Mouse (Mus musculus) cerebellum, postnatal 25 days (tissue): ENCODE results near the gene Rfc4.
"Not testable (repeated sequence)": the region's sequence is repeated elsewhere in the genome, so short reads cannot be mapped to it uniquely, and the experiment has no call there.

ENCODE experiments used
- DNase-seq, 2 experiments: peaks; one replicate each; pipeline ENCODE4 v3.0.0; 2021; ENCODE audit warnings: mixed read lengths in 2 of 2

The Rfc4 gene

DNA sequence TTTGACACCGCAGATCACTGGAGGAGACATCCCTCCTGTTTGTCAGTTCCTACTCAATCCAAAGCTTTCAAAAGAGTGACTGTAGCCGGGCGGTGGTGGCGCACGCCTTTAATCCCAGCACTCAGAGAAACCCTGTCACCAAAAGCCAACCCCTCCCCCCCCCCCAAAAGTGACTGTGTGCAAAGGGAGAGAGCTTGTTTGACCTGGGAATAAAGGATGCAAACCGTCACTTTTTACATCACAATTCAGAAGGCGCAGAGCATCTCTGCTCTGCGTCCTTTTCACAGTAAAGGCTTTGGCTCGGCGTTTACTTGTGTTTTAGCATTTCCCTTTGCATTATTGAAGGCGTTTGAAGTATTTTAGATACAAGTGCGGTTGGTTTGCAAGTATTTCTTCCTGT, 27.9 kb downstream of the Rfc4 start:
- DNase-seq = no peak

- not testable (repeated sequence) for DNase-seq
These were observed 29.5 kb downstream of the Rfc4 start for GRCm38 (mm10) chr16:23098105-23098452.

- DNase-seq = peak; percentile 23 to 47
These were observed 30.0 kb downstream of the Rfc4 start for GRCm38 (mm10) chr16:23097290-23098104.

DNA sequence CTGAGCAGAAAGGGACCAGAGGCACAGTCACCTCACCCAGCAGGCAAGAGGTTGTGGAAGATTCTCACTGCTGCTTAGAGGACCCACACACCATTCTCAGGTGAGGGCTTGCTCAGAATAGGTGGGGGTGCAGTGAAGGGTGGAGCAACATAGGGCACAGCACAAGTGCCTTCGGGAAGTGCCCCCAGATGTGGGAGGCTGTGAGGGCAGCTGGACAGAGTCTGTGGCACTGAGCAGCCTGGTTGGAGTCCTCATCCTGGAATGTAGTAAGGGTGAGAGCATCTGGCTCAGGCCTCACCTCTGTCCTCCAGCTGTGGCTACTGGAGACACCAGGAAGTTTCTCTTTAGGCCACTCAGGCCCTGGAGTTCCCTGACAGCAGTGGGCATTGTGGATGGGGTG, 30.7 kb downstream of the Rfc4 start:
- not testable (repeated sequence) for DNase-seq

GRCm38 (mm10) chr16:23095581-23095980, 32.0 kb downstream of the Rfc4 start:
- not testable (repeated sequence) for DNase-seq

- peak in 1 of 2 experiments; percentile 43 for DNase-seq
These were observed 33.4 kb downstream of the Rfc4 start for GRCm38 (mm10) chr16:23094136-23094535.

- DNase-seq = peak; percentile 26 to 49
These were observed 34.1 kb downstream of the Rfc4 start for GRCm38 (mm10) chr16:23093321-23093953.

DNA sequence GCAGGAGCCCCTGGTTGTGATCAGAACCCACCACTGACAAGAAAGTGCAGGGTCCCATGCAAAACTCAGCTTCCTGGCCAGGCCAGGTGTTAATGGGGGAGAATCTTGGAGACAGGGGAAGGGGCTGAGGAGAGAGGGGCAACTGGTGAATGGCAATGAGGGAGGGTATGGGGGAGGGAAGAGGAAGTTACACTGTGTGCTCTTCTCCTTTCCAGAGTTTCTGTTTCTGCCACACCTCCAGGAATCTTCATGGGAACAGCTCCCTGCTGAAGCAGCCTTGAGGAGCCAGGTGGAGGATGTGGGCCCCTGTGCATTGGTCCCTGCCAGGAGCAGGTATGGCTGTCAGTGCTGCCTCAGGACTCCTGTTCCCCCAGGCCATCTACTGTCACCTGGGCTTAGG, 36.2 kb downstream of the Rfc4 start:
- DNase-seq = not testable (repeated sequence)

GRCm38 (mm10) chr16:23088491-23088890, 39.0 kb downstream of the Rfc4 start:
- DNase-seq = not testable (repeated sequence)

DNA sequence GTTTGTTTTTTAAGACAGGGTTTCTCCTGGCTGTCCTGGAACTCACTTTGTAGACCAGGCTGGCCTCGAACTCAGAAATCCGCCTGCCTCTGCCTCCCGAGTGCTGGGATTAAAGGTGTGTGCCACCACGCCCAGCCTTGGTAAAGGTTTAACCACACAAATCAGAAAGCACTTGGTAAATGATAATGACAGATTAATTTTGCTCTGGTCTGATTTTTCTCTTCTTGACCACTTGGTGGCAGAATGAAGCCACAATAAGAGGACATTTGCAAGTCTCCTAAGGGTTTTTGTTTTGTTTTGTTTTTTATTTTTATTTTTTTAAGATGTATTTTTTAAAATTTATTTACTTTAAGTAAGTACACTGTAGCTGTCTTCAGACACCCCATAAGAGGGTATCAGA, 39.8 kb downstream of the Rfc4 start:
- DNase-seq = not testable (repeated sequence)

- not testable (repeated sequence) for DNase-seq
These were observed 40.4 kb downstream of the Rfc4 start for GRCm38 (mm10) chr16:23087159-23087558.

- DNase-seq = not testable (repeated sequence)
These were observed 50.0 kb downstream of the Rfc4 start for GRCm38 (mm10) chr16:23077516-23077915.
